Mouse (Mus musculus): ENCODE measurements around the gene Fnip2. TPM values are rescaled to one million over a fixed set of nuclear protein-coding genes. Genes with fewer than 3 reads are reported as not detected.
"Not testable (repeated sequence)": the region's sequence is repeated elsewhere in the genome, so short reads cannot be mapped to it uniquely, and the experiment has no call there.

Gene Fnip2
- 0.71 and 0.90 TPM in 2 replicates for polyA plus RNA-seq (2015; fragmentation: Nextera tagmentation; extraction: Ambion mirVana)

GRCm38 (mm10) chr3:79567703-79568362 is at the start of gene Fnip2:
Gene Fnip2 (minus strand): TSS chr3:79567796.
- DNase-seq (ENCODE audit: low spot score), result peak; percentile 72

GRCm38 (mm10) chr3:79609886-79610285 is 42.3 kb upstream of the Fnip2 start:
- DNase-seq (ENCODE audit: low spot score), result no peak

- no peak for DNase-seq (ENCODE audit: low spot score)
Measured at GRCm38 (mm10) chr3:79595468-79595867, 27.9 kb upstream of the Fnip2 start.

GRCm38 (mm10) chr3:79591793-79592471 is 24.3 kb upstream of the Fnip2 start:
- DNase-seq (ENCODE audit: low spot score), result peak; percentile 15

GRCm38 (mm10) chr3:79590863-79591792 is 23.5 kb upstream of the Fnip2 start, which contains the start of gene Ppid:
Gene Ppid (plus strand): TSS chr3:79591342.
- peak; percentile 85 for DNase-seq (ENCODE audit: low spot score)

GRCm38 (mm10) chr3:79589671-79590070 is 22.1 kb upstream of the Fnip2 start:
- DNase-seq (ENCODE audit: low spot score), result no peak

GRCm38 (mm10) chr3:79586804-79587203 is 19.2 kb upstream of the Fnip2 start:
- peak; percentile 91 for DNase-seq (ENCODE audit: low spot score)

GRCm38 (mm10) chr3:79579891-79580575 is 12.4 kb upstream of the Fnip2 start:
- no peak for DNase-seq (ENCODE audit: low spot score)

- no peak for DNase-seq (ENCODE audit: low spot score)
Measured at GRCm38 (mm10) chr3:79578164-79578563, 10.6 kb upstream of the Fnip2 start.

GRCm38 (mm10) chr3:79577606-79578005 is 10.0 kb upstream of the Fnip2 start:
- DNase-seq (ENCODE audit: low spot score), result no peak

- no peak for DNase-seq (ENCODE audit: low spot score)
Measured at GRCm38 (mm10) chr3:79576865-79577264, 9.3 kb upstream of the Fnip2 start.

- DNase-seq (ENCODE audit: low spot score), result no peak
Measured at GRCm38 (mm10) chr3:79576468-79576816, 8.8 kb upstream of the Fnip2 start.

- no peak for DNase-seq (ENCODE audit: low spot score)
Measured at GRCm38 (mm10) chr3:79575576-79576467, 8.2 kb upstream of the Fnip2 start.

GRCm38 (mm10) chr3:79574336-79574735 is 6.7 kb upstream of the Fnip2 start:
- no peak for DNase-seq (ENCODE audit: low spot score)

GRCm38 (mm10) chr3:79573376-79573775 is 5.8 kb upstream of the Fnip2 start:
- DNase-seq (ENCODE audit: low spot score), result not testable (repeated sequence)

- DNase-seq (ENCODE audit: low spot score), result no peak
Measured at GRCm38 (mm10) chr3:79572399-79572798, 4.8 kb upstream of the Fnip2 start.

GRCm38 (mm10) chr3:79569351-79569681 is 1.7 kb upstream of the Fnip2 start:
- DNase-seq (ENCODE audit: low spot score), result no peak

- no peak for DNase-seq (ENCODE audit: low spot score)
Measured at GRCm38 (mm10) chr3:79568629-79569350, 1.2 kb upstream of the Fnip2 start.
